Mouse (Mus musculus) hindbrain, embryonic 13.5 days (tissue): ENCODE data around the gene Id3. TPM values are rescaled to one million over a fixed set of nuclear protein-coding genes. Genes with fewer than 3 reads are reported as not detected.

Experiments
- ATAC-seq: fragments of 200-750 bp; cut with Nextera tagmentation; 2 replicates; pipeline ENCODE4 v1.8.0; 2017; ENCODE audit warnings: moderate TSS enrichment; ENCODE audit not compliant: low FRiP score
- H3K27ac ChIP-seq: fragments of 300-500 bp; sonication (generic); 2 replicates; pipeline ENCODE4 v1.5.1; 2015; ENCODE audit warnings: inconsistent platforms, mild to moderate bottlenecking, moderate library complexity
- H3K27me3 ChIP-seq: fragments of 300-500 bp; sonication (generic); 2 replicates; pipeline ENCODE4 v1.6.1; 2015; ENCODE audit warnings: mild to moderate bottlenecking, inconsistent platforms
- H3K36me3 ChIP-seq: fragments of 300-500 bp; sonication (generic); 2 replicates; pipeline ENCODE4 v1.6.1; 2015; ENCODE audit warnings: mild to moderate bottlenecking, inconsistent platforms
- H3K4me1 ChIP-seq: fragments of 300-500 bp; sonication (generic); replicated peaks from 2 replicates; pipeline ENCODE4 v1.6.1; 2015; ENCODE audit warnings: inconsistent platforms
- H3K4me2 ChIP-seq: fragments of 300-500 bp; sonication (generic); 2 replicates; pipeline ENCODE4 v1.6.1; 2015; ENCODE audit warnings: inconsistent platforms, mild to moderate bottlenecking, moderate library complexity
- H3K4me3 ChIP-seq: fragments of 300-500 bp; sonication (generic); 2 replicates; pipeline ENCODE4 v1.5.1; 2015; ENCODE audit warnings: mild to moderate bottlenecking, inconsistent platforms
- H3K9ac ChIP-seq: fragments of 300-500 bp; sonication (generic); 2 replicates; pipeline ENCODE4 v1.6.1; 2015; ENCODE audit warnings: mild to moderate bottlenecking, inconsistent platforms
- H3K9me3 ChIP-seq: fragments of 300-500 bp; sonication (generic); 2 replicates; pipeline ENCODE4 v1.6.1; 2016; ENCODE audit warnings: inconsistent platforms
- WGBS: fragments of 180-500 bp; shearing (Covaris S2); methylation state at CpG from one replicate; pipeline ENCODE4 v1.1.7; 2015; 5-methylcytosine and 5-hydroxymethylcytosine counted together
- polyA plus RNA-seq: library from polyadenylated mRNA; unstranded; fragments of >200 nt; fragmentation: Nextera tagmentation; extraction: Ambion mirVana; gene quantifications from 2 replicates; pipeline ENCODE4 v1.2.1, GENCODE M21; 2015

The Id3 gene
- polyA plus RNA-seq, 1 experiment from 2014 or later, result 269 TPM

DNA sequence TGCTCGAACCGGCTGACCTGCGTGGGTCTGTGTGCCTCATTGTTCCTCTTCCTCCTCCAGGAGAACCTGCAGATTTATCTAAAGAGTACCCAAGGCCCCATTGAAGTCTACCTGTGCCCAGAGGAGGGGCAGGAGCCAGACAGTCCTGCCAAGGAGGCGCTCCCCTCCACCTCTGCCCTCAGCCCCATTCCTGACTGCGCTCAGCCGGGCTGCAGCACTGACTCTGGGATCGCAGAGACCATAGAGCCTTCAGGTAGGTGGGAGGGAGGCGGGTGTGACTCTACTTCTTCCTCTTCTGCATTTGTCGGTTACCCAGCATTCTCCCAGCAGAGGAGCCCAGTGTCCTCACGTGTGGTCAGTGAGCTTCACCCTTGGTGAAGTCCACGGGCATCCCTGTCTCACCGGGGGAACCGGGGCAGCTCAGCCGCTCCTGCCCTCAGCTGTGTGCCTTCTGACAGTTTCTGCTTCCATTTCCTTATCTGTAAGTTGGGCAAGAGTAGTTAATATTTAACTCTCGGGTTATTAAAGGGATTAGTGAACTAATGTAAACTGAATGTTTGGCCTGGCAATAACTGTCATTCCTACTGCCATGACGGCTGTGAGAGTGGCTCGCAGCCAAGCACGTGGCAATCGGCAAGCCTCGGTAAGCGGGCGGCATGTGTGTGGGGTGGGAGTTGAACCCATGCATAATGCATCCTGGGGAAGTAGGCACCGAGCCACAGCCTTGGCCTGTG is 43.6 kb downstream of the Id3 start:
- no peaks in the 10 kb centered on the region for H3K4me1 ChIP-seq
- WGBS, result 88% methylated on average over 23 of the region's 23 CpGs
- H3K9ac ChIP-seq, result no peak overlapping the region
- H3K4me2 ChIP-seq, result no peak overlapping the region
- no peaks in the 10 kb centered on the region for H3K9me3 ChIP-seq
- H3K27ac ChIP-seq, result no peak overlapping the region
- H3K4me3 ChIP-seq, result no peak overlapping the region
- peaks cover 4% of the 10 kb centered on the region; the same call in 1 of the 2 replicates for H3K36me3 ChIP-seq
- H3K27me3 ChIP-seq, result no peaks in the 10 kb centered on the region
- no peak for ATAC-seq

DNA sequence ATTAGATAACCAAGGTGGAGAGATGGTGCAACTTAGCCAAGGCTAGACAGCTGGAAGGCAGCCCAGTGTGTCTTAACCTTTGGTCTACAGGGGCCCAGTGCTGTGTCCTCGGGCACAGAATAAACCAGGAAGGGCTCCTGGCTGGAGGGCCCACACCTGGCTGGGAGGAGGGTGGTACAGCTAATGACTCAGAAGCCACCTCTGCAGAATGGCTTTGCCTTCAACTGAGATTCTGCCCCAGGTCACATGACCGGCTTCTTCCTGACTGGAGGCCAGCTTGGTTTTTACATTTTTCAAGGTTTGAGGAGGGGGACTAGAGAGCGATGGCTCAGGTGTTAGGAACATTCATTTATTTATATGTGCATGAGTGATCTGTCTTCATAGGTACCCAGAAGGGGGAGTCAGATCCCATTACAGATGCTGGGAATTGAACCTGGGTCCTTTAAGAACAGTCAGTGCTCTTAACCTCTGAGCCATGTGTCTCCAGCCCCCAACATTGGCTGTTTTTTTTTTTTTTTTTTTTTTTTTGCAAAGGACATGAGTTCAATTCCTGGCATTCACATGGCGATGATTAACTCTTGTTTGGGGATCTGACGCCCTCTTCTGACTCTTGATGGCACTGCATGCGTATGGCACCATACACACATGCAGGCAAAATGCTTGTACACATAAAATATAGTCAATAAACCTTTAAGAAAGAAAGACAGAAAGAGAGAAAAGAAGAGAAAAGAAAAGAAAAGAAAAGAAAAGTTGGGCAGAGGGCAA is 45.9 kb downstream of the Id3 start:
- peaks cover 4% of the 10 kb centered on the region; the same call in 1 of the 2 replicates for H3K36me3 ChIP-seq
- no peaks in the 10 kb centered on the region for H3K9me3 ChIP-seq
- no peaks in the 10 kb centered on the region for H3K27me3 ChIP-seq
- H3K4me2 ChIP-seq, result no peak overlapping the region
- H3K4me3 ChIP-seq, result no peak overlapping the region
- no peak overlapping the region for H3K9ac ChIP-seq
- H3K4me1 ChIP-seq, result no peaks in the 10 kb centered on the region
- no peak overlapping the region for H3K27ac ChIP-seq
- WGBS, result 82% methylated on average over 6 of the region's 6 CpGs
- no peak for ATAC-seq

DNA sequence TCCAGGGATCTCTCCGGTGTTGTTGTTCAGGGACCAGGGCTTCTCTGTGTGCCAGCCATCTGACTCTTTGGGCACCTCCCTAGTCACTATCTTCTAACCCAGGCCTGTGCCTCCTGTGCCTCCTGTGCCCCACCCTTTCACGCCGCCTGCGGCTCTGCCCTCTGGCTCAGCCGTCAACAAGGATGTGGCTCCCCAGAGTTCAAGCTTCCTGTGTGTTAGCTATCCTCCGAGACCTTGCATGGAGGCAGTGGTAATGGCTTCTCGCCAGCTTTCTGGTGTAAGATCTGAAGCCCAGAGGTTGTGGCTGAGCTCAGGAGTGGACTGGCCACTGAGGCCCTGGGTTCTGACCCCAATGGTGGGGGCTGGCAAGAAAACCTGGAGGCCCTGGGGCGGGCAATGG is 46.6 kb downstream of the Id3 start:
- peaks cover 4% of the 10 kb centered on the region; the same call in 1 of the 2 replicates for H3K36me3 ChIP-seq
- no peak for ATAC-seq
- no peaks in the 10 kb centered on the region for H3K27me3 ChIP-seq
- H3K4me2 ChIP-seq, result no peak overlapping the region
- no peak overlapping the region for H3K9ac ChIP-seq
- H3K4me3 ChIP-seq, result no peak overlapping the region
- H3K9me3 ChIP-seq, result no peaks in the 10 kb centered on the region
- no peaks in the 10 kb centered on the region for H3K4me1 ChIP-seq
- WGBS, result 86% methylated on average over 8 of the region's 8 CpGs
- H3K27ac ChIP-seq, result no peak overlapping the region

DNA sequence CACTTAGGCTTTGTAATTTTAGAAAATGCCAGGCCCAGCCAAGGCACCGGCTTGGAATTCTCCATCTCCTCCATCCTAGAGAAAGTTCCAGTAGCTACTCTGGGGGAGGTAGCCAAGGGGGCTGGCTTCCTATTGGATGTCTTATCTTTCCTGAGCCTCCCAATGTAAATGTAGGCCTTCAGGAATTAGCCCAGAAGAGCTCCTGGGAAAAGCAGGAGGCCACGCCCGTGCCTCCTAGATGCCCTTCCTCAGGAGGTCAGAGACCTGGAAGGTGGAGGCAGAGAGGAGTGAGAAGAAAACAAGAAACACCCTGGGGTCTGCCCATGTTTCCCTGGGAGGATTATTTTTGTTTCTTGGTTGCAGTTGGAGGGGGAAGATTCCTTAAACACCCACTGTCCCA is 50.3 kb downstream of the Id3 start:
- Histone ChIP-seq H3K4me3 (no peak overlapping the region), H3K4me1 (no peaks in the 10 kb centered on the region), H3K9me3 (no peaks in the 10 kb centered on the region), H3K27me3 (no peaks in the 10 kb centered on the region), H3K27ac (no peak overlapping the region), H3K4me2 (no peak overlapping the region), H3K9ac (no peak overlapping the region), H3K36me3 (no peaks in the 10 kb centered on the region)
- ATAC-seq, result no peak
- 86% methylated on average over 3 of the region's 3 CpGs for WGBS

DNA sequence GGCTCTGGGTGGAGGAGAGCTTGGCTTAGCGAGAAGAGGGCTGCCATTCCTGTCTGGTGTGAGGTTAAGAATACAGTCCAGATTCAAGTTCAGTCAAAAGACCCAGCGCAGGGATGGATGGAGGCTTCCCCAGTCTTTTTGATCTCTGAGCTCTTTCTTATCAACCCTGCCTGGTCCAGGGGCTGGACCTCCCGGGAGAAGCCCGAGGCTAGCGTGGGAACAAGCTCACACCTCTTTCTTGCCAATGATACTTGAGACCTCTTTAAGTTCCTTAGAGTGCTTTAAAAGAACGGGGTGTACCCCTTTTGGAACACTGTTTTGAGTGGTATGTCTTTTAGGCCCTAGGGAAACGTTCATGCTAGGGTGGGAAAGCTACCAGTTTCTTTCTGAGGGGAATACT is 51.7 kb downstream of the Id3 start:
- no peak overlapping the region for H3K4me2 ChIP-seq
- H3K27me3 ChIP-seq, result no peaks in the 10 kb centered on the region
- H3K9me3 ChIP-seq, result no peaks in the 10 kb centered on the region
- no peak for ATAC-seq
- H3K27ac ChIP-seq, result no peak overlapping the region
- no peak overlapping the region for H3K4me3 ChIP-seq
- no peaks in the 10 kb centered on the region for H3K36me3 ChIP-seq
- 70% methylated on average over 7 of the region's 7 CpGs for WGBS
- H3K4me1 ChIP-seq, result no peaks in the 10 kb centered on the region
- no peak overlapping the region for H3K9ac ChIP-seq

Other genes with a start within 250 kb of the Id3 start
- gene Cnr2, start 248.1 kb upstream of the Id3 start, polyA plus RNA-seq, result 0.13 and 0.17 TPM in 2 replicates
- gene Fuca1, start 222.8 kb upstream of the Id3 start, polyA plus RNA-seq, result 55.8 and 60.9 TPM in 2 replicates
- 52.9 and 56.5 TPM in 2 replicates for gene Hmgcl, start 197.0 kb upstream of the Id3 start, polyA plus RNA-seq
- 39.5 and 41.2 TPM in 2 replicates for gene Gale, start 179.8 kb upstream of the Id3 start, polyA plus RNA-seq
- gene Lypla2, start 170.9 kb upstream of the Id3 start, polyA plus RNA-seq, result 209 and 211 TPM in 2 replicates
- 54.3 and 58.3 TPM in 2 replicates for gene Pithd1, start 156.2 kb upstream of the Id3 start, polyA plus RNA-seq
- gene Eloa, start 121.7 kb upstream of the Id3 start, polyA plus RNA-seq, result 27.7 and 28.6 TPM in 2 replicates
- gene Rpl11, start 90.1 kb upstream of the Id3 start, polyA plus RNA-seq, result 329 and 334 TPM in 2 replicates
- gene E2f2, start 28.9 kb downstream of the Id3 start, polyA plus RNA-seq, result 2.7 and 3.2 TPM in 2 replicates
- gene Asap3, start 62.9 kb downstream of the Id3 start, polyA plus RNA-seq, result 5.8 and 6.3 TPM in 2 replicates
- gene Tcea3, start 104.2 kb downstream of the Id3 start, polyA plus RNA-seq, result 2.2 and 2.4 TPM in 2 replicates
- 41.3 and 44.5 TPM in 2 replicates for gene Zfp46, start 141.2 kb downstream of the Id3 start, polyA plus RNA-seq
- 234 and 252 TPM in 2 replicates for gene Hnrnpr, start 167.4 kb downstream of the Id3 start, polyA plus RNA-seq